Comparison of ENCODE assay signal across 16 mouse cellular contexts in genomic region chr13:28867210-28867609, GRCm38 (mm10).
DNase-seq lines count a peak whose midpoint lies in the region; ATAC-seq and TF ChIP-seq lines count a peak whose summit lies in the region.
"Had no signal": no experiment of that assay in that cellular context is flagged by ENCODE, and none has a peak within 500 bp of the region (broad histone marks: within the 10 kb centered on the region; RNA-seq: fewer than 3 reads in every experiment).

No protein-coding gene starts in this region.

- no peaks in the 10 kb centered on the region for H3K9me3 ChIP-seq in hindbrain, embryonic 15.5 days
- no peaks in the 10 kb centered on the region for H3K9me3 ChIP-seq in hindbrain, embryonic 14.5 days (ENCODE audit: control insufficient read depth, low read length)
- peaks cover 3% of the 10 kb centered on the region; the same call in 1 of the 2 replicates for H3K9me3 ChIP-seq in midbrain, embryonic 14.5 days (ENCODE audit: control insufficient read depth, low read length)
- H3K9me3 ChIP-seq in midbrain, embryonic 11.5 days (ENCODE audit: control insufficient read depth, low read length): no peaks in the 10 kb centered on the region; the same call in 1 of the 2 replicates
- no peaks in the 10 kb centered on the region for H3K9me3 ChIP-seq in embryonic facial prominence, embryonic 15.5 days (replicated peaks)
- H3K9me3 ChIP-seq in midbrain, postnatal 0 days (ENCODE audit: low read length): no peaks in the 10 kb centered on the region
- H3K9me3 ChIP-seq: heart, embryonic 15.5 days had no signal

- no peaks in the 10 kb centered on the region for H3K27me3 ChIP-seq in hindbrain, embryonic 15.5 days
- no peaks in the 10 kb centered on the region for H3K27me3 ChIP-seq in hindbrain, embryonic 14.5 days (ENCODE audit: control insufficient read depth, insufficient read depth, low read length)
- no peaks in the 10 kb centered on the region for H3K27me3 ChIP-seq in midbrain, embryonic 14.5 days (ENCODE audit: control insufficient read depth, insufficient read depth, low read length)
- H3K27me3 ChIP-seq in midbrain, embryonic 11.5 days (ENCODE audit: control insufficient read depth, insufficient read depth, low read length): no peaks in the 10 kb centered on the region
- no peaks in the 10 kb centered on the region for H3K27me3 ChIP-seq in embryonic facial prominence, embryonic 15.5 days
- no peaks in the 10 kb centered on the region for H3K27me3 ChIP-seq in midbrain, postnatal 0 days (ENCODE audit: insufficient read depth, low read length)
- H3K27me3 ChIP-seq: heart, embryonic 15.5 days had no signal

- no peak overlapping the region for H3K4me3 ChIP-seq in hindbrain, embryonic 15.5 days
- H3K4me3 ChIP-seq in hindbrain, embryonic 14.5 days (replicated peaks; ENCODE audit: low read length): no peak overlapping the region
- no peak overlapping the region for H3K4me3 ChIP-seq in midbrain, embryonic 14.5 days (replicated peaks; ENCODE audit: low read depth, low read length)
- H3K4me3 ChIP-seq in midbrain, embryonic 11.5 days (ENCODE audit: low read depth, low read length): no peak overlapping the region
- H3K4me3 ChIP-seq in embryonic facial prominence, embryonic 15.5 days (replicated peaks): no peak overlapping the region
- H3K4me3 ChIP-seq in midbrain, postnatal 0 days (ENCODE audit: low read depth, low read length): no peak overlapping the region
- H3K4me3 ChIP-seq: heart, embryonic 15.5 days had no signal

- H3K4me2 ChIP-seq in hindbrain, embryonic 15.5 days: no peak overlapping the region
- H3K4me2 ChIP-seq in hindbrain, embryonic 14.5 days (replicated peaks): no peak overlapping the region
- no peak overlapping the region for H3K4me2 ChIP-seq in midbrain, embryonic 14.5 days (ENCODE audit: low read length)
- H3K4me2 ChIP-seq in midbrain, embryonic 11.5 days: no peak overlapping the region
- no peak overlapping the region for H3K4me2 ChIP-seq in embryonic facial prominence, embryonic 15.5 days (replicated peaks)
- H3K4me2 ChIP-seq in midbrain, postnatal 0 days (ENCODE audit: low read depth, low read length, poor library complexity, severe bottlenecking): no peak overlapping the region
- H3K4me2 ChIP-seq: heart, embryonic 15.5 days had no signal

- no peak for TF ChIP-seq CTCF in midbrain, postnatal 0 days (IDR thresholded peaks at IDR 0.05)

- 46% methylated on average over 5 of the region's 5 CpGs for WGBS in hindbrain, embryonic 15.5 days
- WGBS in hindbrain, embryonic 14.5 days: 52% methylated on average over 5 of the region's 5 CpGs
- WGBS in midbrain, embryonic 14.5 days: 30% methylated on average over 5 of the region's 5 CpGs
- 67% methylated on average over 5 of the region's 5 CpGs for WGBS in midbrain, embryonic 11.5 days
- 33% methylated on average over 5 of the region's 5 CpGs for WGBS in embryonic facial prominence, embryonic 15.5 days
- 37% methylated on average over 5 of the region's 5 CpGs for WGBS in midbrain, postnatal 0 days

- peak; percentile 47; the same call in 1 of the 2 replicates for ATAC-seq in hindbrain, embryonic 15.5 days (ENCODE audit: low FRiP score, low read depth)
- no peak for ATAC-seq in hindbrain, embryonic 14.5 days (ENCODE audit: low FRiP score)
- no peak for ATAC-seq in midbrain, embryonic 14.5 days (ENCODE audit: low FRiP score, low TSS enrichment)
- no peak for ATAC-seq in midbrain, embryonic 11.5 days (ENCODE audit: low FRiP score)
- ATAC-seq in embryonic facial prominence, embryonic 15.5 days (ENCODE audit: insufficient number of reproducible peaks, low FRiP score, low TSS enrichment, low read depth): no peak
- no peak for ATAC-seq in midbrain, postnatal 0 days (ENCODE audit: low FRiP score)
- ATAC-seq: activated CD4-positive, CD25-positive, alpha-beta regulatory T cell, adult 4 months had no signal

- H3K27ac ChIP-seq in hindbrain, embryonic 15.5 days (replicated peaks): no peak overlapping the region
- H3K27ac ChIP-seq in hindbrain, embryonic 14.5 days: no peak overlapping the region
- peak overlapping the region; percentile 14; the same call in 1 of the 2 replicates for H3K27ac ChIP-seq in midbrain, embryonic 14.5 days (replicated peaks; ENCODE audit: low read depth, low read length)
- no peak overlapping the region for H3K27ac ChIP-seq in midbrain, embryonic 11.5 days (ENCODE audit: low read depth, low read length)
- peak overlapping the region; percentile 58; the same call in 1 of the 2 replicates for H3K27ac ChIP-seq in embryonic facial prominence, embryonic 15.5 days (replicated peaks)
- H3K27ac ChIP-seq in midbrain, postnatal 0 days (ENCODE audit: low read depth, low read length): 0 out of 2 replicates have a peak overlapping the region, but pooled peaks have one; percentile 4
- H3K27ac ChIP-seq: heart, embryonic 15.5 days had no signal

- no peaks in the 10 kb centered on the region for H3K36me3 ChIP-seq in hindbrain, embryonic 15.5 days
- 0 out of 2 replicates have a peak, but pooled peaks cover 5% of the 10 kb centered on the region for H3K36me3 ChIP-seq in hindbrain, embryonic 14.5 days (replicated peaks; ENCODE audit: control insufficient read depth, insufficient read depth)
- no peaks in the 10 kb centered on the region for H3K36me3 ChIP-seq in midbrain, embryonic 14.5 days (ENCODE audit: control insufficient read depth, insufficient read depth, low read length)
- peaks cover 19% of the 10 kb centered on the region for H3K36me3 ChIP-seq in midbrain, embryonic 11.5 days (ENCODE audit: control insufficient read depth, insufficient read depth, low read length)
- peaks cover 11% of the 10 kb centered on the region; the same call in 1 of the 2 replicates for H3K36me3 ChIP-seq in embryonic facial prominence, embryonic 15.5 days
- no peaks in the 10 kb centered on the region for H3K36me3 ChIP-seq in midbrain, postnatal 0 days (ENCODE audit: insufficient read depth, low read length)
- H3K36me3 ChIP-seq: heart, embryonic 15.5 days had no signal

- 0 out of 2 replicates have a peak, but pooled peaks cover 4% of the 10 kb centered on the region for H3K4me1 ChIP-seq in hindbrain, embryonic 15.5 days (replicated peaks)
- H3K4me1 ChIP-seq in hindbrain, embryonic 14.5 days (replicated peaks; ENCODE audit: control insufficient read depth, insufficient read depth, low read length): no peaks in the 10 kb centered on the region
- H3K4me1 ChIP-seq in midbrain, embryonic 14.5 days (ENCODE audit: control insufficient read depth, insufficient read depth, low read length): peaks cover 11% of the 10 kb centered on the region; the same call in 1 of the 2 replicates
- H3K4me1 ChIP-seq in midbrain, embryonic 11.5 days (ENCODE audit: control insufficient read depth, insufficient read depth, low read length): no peaks in the 10 kb centered on the region
- peaks cover 4% of the 10 kb centered on the region; the same call in 1 of the 2 replicates for H3K4me1 ChIP-seq in embryonic facial prominence, embryonic 15.5 days
- no peaks in the 10 kb centered on the region; the same call in 1 of the 2 replicates for H3K4me1 ChIP-seq in midbrain, postnatal 0 days (ENCODE audit: insufficient read depth, low read length)
- H3K4me1 ChIP-seq: heart, embryonic 15.5 days had no signal

- no peak for DNase-seq in hindbrain, embryonic 14.5 days (ENCODE audit: low spot score)
- peak; percentile 53 for DNase-seq in midbrain, embryonic 14.5 days
- DNase-seq in midbrain, embryonic 11.5 days (ENCODE audit: low spot score, missing footprints): no peak
- DNase-seq in midbrain, postnatal 0 days (ENCODE audit: low spot score): no peak
- no peak for DNase-seq in layer of hippocampus, adult 18-20 months (ENCODE audit: low spot score in 2 of 2)
- DNase-seq in adrenal gland, adult 18-20 months (ENCODE audit: low spot score in 2 of 2): no peak
- DNase-seq: adrenal gland, postnatal 36 days; cerebellum, postnatal 25 days; heart, adult 11 months; kidney, postnatal 10 days; lung, postnatal 14 days; right cerebral cortex, postnatal 4 days had no signal

- no peak overlapping the region for H3K9ac ChIP-seq in hindbrain, embryonic 15.5 days
- no peak overlapping the region for H3K9ac ChIP-seq in hindbrain, embryonic 14.5 days
- no peak overlapping the region for H3K9ac ChIP-seq in midbrain, embryonic 14.5 days (replicated peaks; ENCODE audit: low read length)
- H3K9ac ChIP-seq in midbrain, embryonic 11.5 days (ENCODE audit: low read length): no peak overlapping the region
- H3K9ac ChIP-seq in embryonic facial prominence, embryonic 15.5 days: no peak overlapping the region
- H3K9ac ChIP-seq in midbrain, postnatal 0 days (replicated peaks; ENCODE audit: low read length, poor library complexity, severe bottlenecking): no peak overlapping the region
- H3K9ac ChIP-seq: heart, embryonic 15.5 days had no signal

Comparison
In these comparisons a context has a peak if more than half of its experiments do, and no peak if none do; other contexts are left out.
1. H3K27ac ChIP-seq: peak in midbrain, embryonic 14.5 days (single experiment), embryonic facial prominence, embryonic 15.5 days (single experiment) and midbrain, postnatal 0 days (single experiment); none in hindbrain, embryonic 15.5 days (single experiment), hindbrain, embryonic 14.5 days (single experiment) and midbrain, embryonic 11.5 days (single experiment).